Mouse (Mus musculus) small intestine, adult 2 months (tissue): Measurements from ENCODE around the gene Casp7.

Experiments
- CTCF ChIP-seq: fragments of 200-500 bp; IDR thresholded peaks from 2 replicates; pipeline ENCODE4 v1.5.1; 2012; ENCODE audit warnings: low read depth, mild to moderate bottlenecking, control low read depth, inconsistent platforms, low read length, moderate library complexity, mixed read lengths; ENCODE audit not compliant: insufficient replicate concordance, insufficient read length; ENCODE audit errors: extremely low read depth
- POLR2A ChIP-seq: fragments of 200-500 bp; IDR thresholded peaks from 2 replicates; pipeline ENCODE4 v1.6.1; 2012; ENCODE audit warnings: low read depth, mild to moderate bottlenecking, control low read depth, inconsistent platforms, low read length, moderate library complexity

DNA sequence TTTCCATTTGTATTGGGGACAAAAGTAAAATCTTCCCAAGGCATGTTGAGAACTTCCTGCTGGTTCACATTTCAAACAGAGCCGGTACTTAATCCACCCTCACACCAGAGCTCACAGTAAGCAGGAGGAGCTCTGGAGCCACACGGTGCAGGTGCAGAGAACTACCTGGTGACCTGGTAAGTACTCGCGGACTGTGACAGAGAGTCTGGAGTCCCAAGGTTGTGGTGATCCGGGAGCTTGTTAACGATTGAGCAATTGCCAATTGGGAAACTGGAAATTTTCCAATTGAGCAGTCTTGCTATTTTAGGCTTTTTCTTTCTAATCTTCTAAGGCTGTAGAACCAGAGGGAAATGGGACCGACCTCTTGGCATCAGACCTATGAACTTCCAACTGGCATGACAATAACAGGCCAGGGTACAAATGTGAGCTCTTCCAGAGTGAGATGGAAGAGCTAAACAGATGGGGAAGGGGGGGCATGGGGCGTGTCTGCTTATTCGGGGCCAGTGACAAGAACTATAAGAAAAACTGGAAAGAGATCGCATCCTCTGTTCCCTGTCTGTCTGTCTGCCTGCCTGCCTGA, 64.7 kb downstream of the Casp7 start, which contains the start of gene Plekhs1:
- TF ChIP-seq CTCF (no peak), POLR2A (no peak)
